Mouse (Mus musculus): ENCODE measurements around the gene Gm49450.

Gene Gm49450

DNA sequence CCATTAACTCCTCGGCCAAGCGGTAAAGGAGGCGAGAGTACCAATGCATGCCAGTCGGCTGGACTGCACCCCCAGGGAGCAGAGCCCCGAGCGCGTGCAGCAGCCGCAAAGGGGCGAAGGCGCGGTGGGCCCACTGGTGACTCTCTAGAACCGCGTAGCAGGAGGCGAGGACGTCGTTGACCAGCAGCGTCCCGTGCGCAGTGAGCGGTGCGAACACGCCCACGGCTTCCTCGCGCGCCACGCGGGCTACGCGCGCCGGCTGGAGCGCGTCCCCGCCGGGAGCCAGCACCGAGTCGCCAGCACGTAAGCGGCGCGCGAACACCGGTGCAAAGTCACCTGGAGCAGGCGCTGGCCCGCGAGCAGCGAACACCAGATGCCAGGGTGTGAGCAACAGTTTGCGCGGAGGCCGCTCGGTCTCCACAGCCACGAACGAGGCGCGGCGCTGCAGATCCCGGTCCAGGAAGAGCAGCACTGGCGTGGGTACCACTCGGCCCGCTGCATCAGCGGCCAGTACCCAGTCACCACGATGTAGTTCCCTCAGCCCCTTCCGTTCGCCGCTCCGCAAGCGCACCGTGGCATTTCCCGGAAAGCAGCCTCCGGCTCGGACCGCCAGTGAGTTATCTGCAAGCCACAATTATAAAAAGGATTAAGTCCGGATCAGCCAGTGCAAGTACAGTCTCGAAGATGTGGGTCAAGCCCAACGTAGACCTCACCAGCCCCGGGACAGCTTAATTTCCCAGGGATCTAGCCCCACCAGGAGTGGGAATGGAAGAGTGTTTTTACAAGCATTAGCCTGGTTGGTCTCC, 59.2 kb downstream of the Gm49450 start, which contains the start of gene Rhebl1:
Gene Rhebl1, minus strand, starts transcription at position 601 of the 806 bp plus-strand sequence.
- no peak for TF ChIP-seq GATA4 (IDR thresholded peaks at IDR 0.05; ENCODE audit: insufficient replicate concordance, low read length)

DNA sequence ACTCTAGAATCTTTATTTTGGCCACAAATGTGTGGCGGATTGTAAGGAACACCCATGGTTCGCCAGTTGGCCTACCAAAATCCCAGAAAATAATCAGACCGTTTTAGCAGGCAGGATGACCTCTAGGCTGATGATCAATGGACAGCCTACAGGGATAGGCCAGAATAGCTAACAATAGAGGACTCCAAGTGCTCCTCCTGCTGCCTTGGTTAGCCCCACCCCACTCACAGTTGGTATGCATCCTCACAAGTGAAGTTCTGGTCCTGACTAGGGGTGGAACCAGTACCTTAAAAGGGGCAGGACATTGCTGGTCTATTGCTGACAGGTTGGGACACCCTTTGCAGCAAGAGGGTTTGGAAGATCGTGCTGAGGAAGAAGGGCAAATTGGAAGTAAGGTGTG, 60.3 kb downstream of the Gm49450 start:
- TF ChIP-seq GATA4 (IDR thresholded peaks at IDR 0.05; ENCODE audit: insufficient replicate concordance, low read length): no peak

- TF ChIP-seq GATA4 (IDR thresholded peaks at IDR 0.05; ENCODE audit: insufficient replicate concordance, low read length): no peak
Observed at GRCm38 (mm10) chr15:98891907-98892606, 61.3 kb downstream of the Gm49450 start.

GRCm38 (mm10) chr15:98891198-98891742, 62.1 kb downstream of the Gm49450 start:
- no peak for TF ChIP-seq GATA4 (IDR thresholded peaks at IDR 0.05; ENCODE audit: insufficient replicate concordance, low read length)

- no peak for TF ChIP-seq GATA4 (IDR thresholded peaks at IDR 0.05; ENCODE audit: insufficient replicate concordance, low read length)
Observed at GRCm38 (mm10) chr15:98887526-98887925, 65.8 kb downstream of the Gm49450 start.

GRCm38 (mm10) chr15:98886667-98887387, 66.5 kb downstream of the Gm49450 start:
- TF ChIP-seq GATA4 (IDR thresholded peaks at IDR 0.05; ENCODE audit: insufficient replicate concordance, low read length): no peak

- no peak for TF ChIP-seq GATA4 (IDR thresholded peaks at IDR 0.05; ENCODE audit: insufficient replicate concordance, low read length)
Observed at GRCm38 (mm10) chr15:98884106-98884505, 69.2 kb downstream of the Gm49450 start.

GRCm38 (mm10) chr15:98883661-98884060, 69.7 kb downstream of the Gm49450 start:
- TF ChIP-seq GATA4 (IDR thresholded peaks at IDR 0.05; ENCODE audit: insufficient replicate concordance, low read length): no peak
